Mouse (Mus musculus) left cerebral cortex, postnatal 25 days (tissue): ENCODE measurements around the gene Ccdc91. TPM values are rescaled to one million over a fixed set of nuclear protein-coding genes. Genes with fewer than 3 reads are reported as not detected.

Experiments used
- DNase-seq, 2 experiments: peaks; one replicate each; pipeline ENCODE4 v3.0.0; 2022; ENCODE audit warnings: low spot score in 2 of 2, mixed read lengths in 1 of 2
- intact Hi-C: fragments of 180-260 bp; cut with DNase I; formaldehyde crosslinking; loops from one replicate; pipeline ENCODE4 v1.15.1; 2025
- total RNA-seq, 2 experiments: library from RNA; stranded (reverse); gene quantifications; 2 replicates each; pipeline ENCODE4 v1.2.3; 2021

Ccdc91 gene
- total RNA-seq, 2 experiments from 2014 or later = 33.4 to 36.0 TPM

GRCm38 (mm10) chr6:147559316-147559715 lies 83.7 kb downstream of the Ccdc91 start:
- intact Hi-C loops = no loop called here
- DNase-seq = no peak

- no peak for DNase-seq
- intact Hi-C loops = no loop called here
Measured at GRCm38 (mm10) chr6:147560436-147560835, 84.8 kb downstream of the Ccdc91 start.

GRCm38 (mm10) chr6:147569246-147569645 lies 93.6 kb downstream of the Ccdc91 start:
- intact Hi-C loops = no loop called here

GRCm38 (mm10) chr6:147573137-147573536 lies 97.5 kb downstream of the Ccdc91 start:
- no peak for DNase-seq
- intact Hi-C loops = no loop called here

More at GRCm38 (mm10) chr6:147569246-147569645, 93.6 kb downstream of the Ccdc91 start:
- no peak for DNase-seq

- intact Hi-C loops = no loop called here
- DNase-seq = no peak
Measured at GRCm38 (mm10) chr6:147574454-147575182, 99.0 kb downstream of the Ccdc91 start.

GRCm38 (mm10) chr6:147575183-147575784 lies 99.7 kb downstream of the Ccdc91 start:
- no peak for DNase-seq
- intact Hi-C loops = no loop called here

- intact Hi-C loops = no loop called here
- no peak for DNase-seq
Measured at GRCm38 (mm10) chr6:147587675-147588074, 112.0 kb downstream of the Ccdc91 start.

- no peak for DNase-seq
- intact Hi-C loops = no loop called here
Measured at GRCm38 (mm10) chr6:147606666-147607065, 131.0 kb downstream of the Ccdc91 start.

GRCm38 (mm10) chr6:147607613-147608012 lies 132.0 kb downstream of the Ccdc91 start:
- intact Hi-C loops = no loop called here
- DNase-seq = peak; percentile 10 to 28

GRCm38 (mm10) chr6:147615306-147615705 lies 139.7 kb downstream of the Ccdc91 start:
- DNase-seq = no peak

GRCm38 (mm10) chr6:147623142-147623541 lies 147.5 kb downstream of the Ccdc91 start:
- intact Hi-C loops = no loop called here
- DNase-seq = no peak

More at GRCm38 (mm10) chr6:147615306-147615705, 139.7 kb downstream of the Ccdc91 start:
- intact Hi-C loops = no loop called here

GRCm38 (mm10) chr6:147636464-147636863 lies 160.8 kb downstream of the Ccdc91 start:
- DNase-seq = no peak
- intact Hi-C loops = no loop called here

- intact Hi-C loops = no loop called here
Measured at GRCm38 (mm10) chr6:147643875-147644274, 168.2 kb downstream of the Ccdc91 start.

GRCm38 (mm10) chr6:147644391-147644790 lies 168.8 kb downstream of the Ccdc91 start:
- no peak for DNase-seq
- intact Hi-C loops = no loop called here

More at GRCm38 (mm10) chr6:147643875-147644274, 168.2 kb downstream of the Ccdc91 start:
- DNase-seq = no peak

- intact Hi-C loops = no loop called here
Measured at GRCm38 (mm10) chr6:147646401-147646968, 170.9 kb downstream of the Ccdc91 start.

GRCm38 (mm10) chr6:147658025-147658424 lies 182.4 kb downstream of the Ccdc91 start:
- no peak for DNase-seq
- intact Hi-C loops = no loop called here

More at GRCm38 (mm10) chr6:147646401-147646968, 170.9 kb downstream of the Ccdc91 start:
- DNase-seq = no peak

- DNase-seq = no peak
- intact Hi-C loops = loop anchor here (5.0 kb wide), 1 partner anchor 152 kb away; no protein-coding TSS in a partner anchor
Measured at GRCm38 (mm10) chr6:147660718-147661117, 185.1 kb downstream of the Ccdc91 start.

- intact Hi-C loops = loop anchor here (5.0 kb wide), 1 partner anchor 150 kb away; no protein-coding TSS in a partner anchor
- DNase-seq = no peak
Measured at GRCm38 (mm10) chr6:147661841-147662240, 186.2 kb downstream of the Ccdc91 start.

GRCm38 (mm10) chr6:147662610-147663009 lies 187.0 kb downstream of the Ccdc91 start:
- DNase-seq = no peak
- intact Hi-C loops = loop anchor here (5.0 kb wide), 1 partner anchor 150 kb away; no protein-coding TSS in a partner anchor

GRCm38 (mm10) chr6:147664339-147664738 lies 188.7 kb downstream of the Ccdc91 start:
- no peak for DNase-seq
- intact Hi-C loops = loop anchor here (5.0 kb wide), 1 partner anchor 148 kb away; no protein-coding TSS in a partner anchor
